Mouse (Mus musculus) gonadal fat pad, adult 2 months (tissue): Measurements from ENCODE around the gene Ptgir. TPM values are rescaled to one million over a fixed set of nuclear protein-coding genes. Genes with fewer than 3 reads are reported as not detected.
"Not testable (repeated sequence)": the region's sequence is repeated elsewhere in the genome, so short reads cannot be mapped to it uniquely, and the experiment has no call there.

Experiments
- DNase-seq: peaks from one replicate; pipeline ENCODE4 v3.0.0-alpha.2; 2012; ENCODE audit warnings: low read depth
- polyA plus RNA-seq: library from polyadenylated mRNA; depleted of rRNA; stranded (reverse); fragments of >200 nt; gene quantifications from 2 replicates; pipeline ENCODE4 v1.2.3, GENCODE M21; 2012

Ptgir gene
- polyA plus RNA-seq, 1 experiment: 6.2 TPM

GRCm38 (mm10) chr7:16940292-16940691 is 34.0 kb downstream of the Ptgir start:
- no peak for DNase-seq

DNA sequence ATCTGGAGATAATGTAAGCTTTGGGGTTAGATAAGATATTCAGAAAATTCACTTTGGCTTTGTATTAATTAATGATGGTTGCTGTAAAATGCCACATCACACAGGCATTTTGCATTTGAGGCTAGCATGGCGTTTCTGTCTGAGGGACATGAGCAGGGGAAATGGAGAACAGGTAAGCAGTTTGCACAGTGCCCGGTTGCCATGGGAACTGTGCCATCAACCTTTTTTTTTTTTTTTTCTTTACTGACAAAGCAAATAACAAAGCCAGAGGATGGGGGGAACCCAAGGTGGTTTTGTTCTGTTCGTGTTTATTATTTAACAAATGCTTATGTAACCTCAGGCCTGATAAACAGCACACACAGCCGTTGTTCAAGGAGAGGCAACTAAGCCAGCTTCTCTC is 36.6 kb downstream of the Ptgir start:
- DNase-seq: no peak

DNA sequence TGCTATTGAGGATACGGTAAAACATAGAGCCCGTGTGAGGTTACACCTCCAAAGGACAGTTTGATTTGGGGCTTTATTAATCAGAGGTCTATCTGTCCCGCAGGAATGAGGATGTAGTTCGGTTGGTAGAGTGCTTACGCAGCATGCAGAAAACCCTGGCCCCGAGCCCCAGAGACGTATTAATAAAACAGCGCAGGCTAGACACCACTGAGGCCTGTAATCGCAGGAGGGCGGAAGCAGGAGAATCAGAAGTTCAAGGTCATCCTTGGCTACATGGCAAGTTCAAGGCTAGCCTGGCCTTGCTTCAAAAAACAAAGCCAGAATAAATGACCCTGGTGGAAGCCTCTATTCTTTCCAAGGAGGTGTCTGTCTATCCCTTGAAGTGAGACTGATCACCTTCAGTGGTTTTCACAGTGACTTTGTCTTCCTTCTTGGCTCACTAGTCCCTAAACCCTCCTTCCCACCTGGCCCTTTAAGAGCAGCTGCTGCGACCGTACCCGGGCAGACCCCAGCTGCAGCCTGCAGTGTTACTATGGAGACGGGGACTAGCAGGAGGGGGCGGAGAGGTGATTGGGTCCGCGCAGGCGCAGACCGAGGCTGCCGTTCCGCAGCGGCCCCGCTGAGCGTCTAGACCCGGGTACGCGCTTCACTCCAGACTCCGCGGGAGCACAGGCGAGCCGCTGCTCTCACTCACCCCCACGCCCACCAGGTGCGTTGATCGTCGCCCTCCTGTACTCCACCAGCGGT is 37.9 kb downstream of the Ptgir start, which contains the start of gene Pnmal2:
Gene Pnmal2, plus strand, starts transcription at position 622 of the 747 bp plus-strand sequence.
- no peak for DNase-seq

GRCm38 (mm10) chr7:16944808-16945315 is 38.6 kb downstream of the Ptgir start:
- no peak for DNase-seq

DNA sequence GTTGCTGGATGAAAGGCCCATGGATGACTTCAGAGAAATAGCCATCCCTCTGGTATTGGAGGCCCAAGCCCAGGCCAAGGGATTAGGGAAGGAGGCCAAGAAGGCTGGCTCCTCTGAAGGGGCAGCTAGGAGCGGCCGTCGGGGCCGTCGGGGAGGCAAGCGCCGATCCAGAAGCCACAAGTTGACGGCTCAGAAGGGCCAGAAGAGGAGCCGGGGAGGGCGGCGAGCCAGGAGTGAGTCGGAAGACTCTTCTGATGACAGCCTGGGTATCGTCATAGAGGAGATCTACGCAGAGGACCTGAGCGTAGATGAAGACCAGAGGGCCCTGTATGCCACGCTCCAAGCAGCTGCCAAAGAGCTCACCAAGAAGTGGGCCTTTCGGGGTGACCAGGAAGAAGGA is 39.1 kb downstream of the Ptgir start:
- no peak for DNase-seq

GRCm38 (mm10) chr7:16946441-16947348 is 40.4 kb downstream of the Ptgir start:
- no peak for DNase-seq

DNA sequence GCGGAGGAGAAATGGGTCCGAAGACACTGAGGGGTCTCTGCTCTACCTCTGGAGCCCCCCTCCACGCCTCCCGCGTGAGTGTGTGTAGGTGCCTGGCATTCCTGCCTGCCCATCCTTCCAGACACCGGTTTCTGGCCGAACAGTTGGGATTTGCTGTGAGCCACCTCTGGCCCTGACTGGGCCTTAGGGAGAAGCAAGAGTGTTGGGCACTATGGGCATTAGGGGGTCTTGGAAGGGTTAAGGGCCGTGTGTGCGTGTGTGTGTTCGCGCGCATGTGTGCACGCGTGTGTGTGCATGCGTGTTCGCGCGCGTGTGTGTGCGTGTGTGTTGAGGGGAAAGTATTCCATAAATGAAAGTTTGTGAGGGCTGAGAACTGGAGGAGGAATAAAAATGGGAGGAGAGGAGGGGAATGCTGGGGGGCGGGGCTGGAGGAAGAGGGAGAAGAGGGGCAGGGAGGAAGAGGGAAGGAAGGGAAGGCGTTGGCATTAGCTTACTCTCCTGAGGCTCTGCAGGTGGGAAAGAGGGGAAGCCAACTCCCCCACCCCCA is 41.1 kb downstream of the Ptgir start:
- no peak for DNase-seq

DNA sequence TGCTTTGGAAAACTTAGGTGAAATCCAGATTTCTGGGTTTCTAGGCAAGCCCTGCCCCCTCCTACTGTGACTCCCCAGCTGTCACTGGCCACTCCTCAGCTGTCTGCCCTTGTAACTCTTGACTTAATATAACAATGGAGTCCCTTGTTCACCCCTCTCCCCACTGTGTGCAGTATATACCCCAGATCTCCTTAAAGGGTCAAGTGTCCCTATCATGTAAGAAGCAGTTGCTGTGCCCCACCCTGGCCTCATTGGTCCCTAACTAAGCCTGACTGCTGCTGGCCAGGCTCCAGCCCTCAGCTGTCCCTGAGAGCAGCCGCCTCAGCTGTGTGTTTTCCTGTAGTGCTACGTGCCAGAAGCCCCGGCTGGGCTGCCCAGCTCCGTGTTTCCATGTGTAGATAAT is 41.7 kb downstream of the Ptgir start:
- no peak for DNase-seq

- no peak for DNase-seq
Measured at GRCm38 (mm10) chr7:16948923-16949458, 42.7 kb downstream of the Ptgir start.

GRCm38 (mm10) chr7:16949908-16950841 is 43.9 kb downstream of the Ptgir start:
- DNase-seq: no peak

- no peak for DNase-seq
Measured at GRCm38 (mm10) chr7:16950861-16951635, 44.8 kb downstream of the Ptgir start.

GRCm38 (mm10) chr7:16953776-16954175 is 47.5 kb downstream of the Ptgir start:
- not testable (repeated sequence) for DNase-seq

DNA sequence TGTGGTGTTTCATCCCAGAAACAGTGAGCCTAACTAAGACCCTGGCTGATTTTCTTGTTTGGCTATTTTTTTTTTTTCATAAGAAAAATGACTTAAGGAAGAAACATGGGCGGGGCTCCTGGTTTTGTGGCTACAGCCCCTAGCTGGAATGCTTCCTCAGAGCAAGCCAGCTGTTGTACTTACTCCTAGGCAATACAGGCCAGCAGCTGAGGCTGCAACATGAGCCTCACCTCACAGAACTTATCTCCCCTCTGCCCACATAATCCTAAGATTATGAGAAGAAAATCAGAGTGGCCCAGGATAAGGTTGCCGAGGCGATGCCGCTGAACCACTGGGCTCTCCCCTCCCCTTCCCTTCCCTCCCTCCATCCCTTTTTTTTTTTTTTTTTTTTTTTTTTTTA is 49.4 kb downstream of the Ptgir start:
- no peak for DNase-seq

DNA sequence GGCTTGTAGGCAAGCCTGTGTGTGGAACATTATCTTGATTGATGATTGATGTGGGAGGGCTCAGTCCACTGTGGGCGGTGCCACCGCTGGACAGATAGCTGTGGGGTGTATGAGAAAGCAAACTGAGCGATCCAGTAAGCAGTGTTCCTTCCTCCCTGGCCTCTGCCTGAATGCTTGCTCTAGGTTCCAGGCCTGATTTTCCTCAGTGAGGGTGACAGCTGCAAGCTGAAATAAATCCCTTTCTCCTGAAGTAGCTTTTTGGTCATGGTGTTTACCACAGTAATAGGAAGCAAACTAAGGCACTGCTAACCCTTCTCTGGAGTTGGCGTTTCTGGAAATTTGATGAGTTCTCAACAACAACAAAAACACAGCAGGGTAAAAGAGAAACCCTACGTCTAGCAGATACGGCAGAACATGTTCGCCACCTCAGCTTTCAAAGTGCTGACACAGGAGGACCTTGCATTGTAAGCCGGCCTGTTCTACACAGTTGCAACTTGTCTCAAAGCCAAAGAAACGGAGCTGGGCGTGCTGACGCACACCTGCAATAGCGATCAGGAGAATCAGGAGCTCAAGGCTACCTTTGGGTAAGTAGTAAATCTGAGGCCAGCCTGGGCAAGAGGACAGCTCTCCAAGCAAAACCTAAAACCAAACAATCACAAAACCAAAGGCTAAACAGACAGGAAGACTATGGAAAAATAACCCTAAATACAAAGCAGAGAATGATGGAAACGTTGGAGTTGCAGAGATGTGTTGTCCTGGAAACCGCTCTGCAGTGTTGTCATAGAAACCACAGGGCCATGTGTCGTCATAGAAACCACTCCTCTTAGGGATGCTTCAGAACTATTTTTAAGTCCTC is 50.3 kb downstream of the Ptgir start:
- no peak for DNase-seq

GRCm38 (mm10) chr7:16959539-16960187 is 53.4 kb downstream of the Ptgir start, which contains the start of gene Pnmal1:
Gene Pnmal1, plus strand, starts transcription at chr7:16959679.
- no peak for DNase-seq
